Mouse (Mus musculus) c-Kit-positive CD71-positive TER-119-positive erythroid progenitor cells, embryonic 14.5 days (primary cell): ENCODE results near the gene Ttbk1.

Experiments
- DNase-seq: peaks from one replicate; pipeline ENCODE4 v3.0.0-alpha.2; 2013; ENCODE audit warnings: low spot score

The Ttbk1 gene

GRCm38 (mm10) chr17:46476601-46477000 is 10.9 kb downstream of the Ttbk1 start:
- DNase-seq = no peak

- no peak for DNase-seq
Measured at GRCm38 (mm10) chr17:46467830-46468229, 19.6 kb downstream of the Ttbk1 start.

GRCm38 (mm10) chr17:46462226-46462625 is 25.2 kb downstream of the Ttbk1 start:
- no peak for DNase-seq

- DNase-seq = no peak
Measured at GRCm38 (mm10) chr17:46461347-46461746, 26.1 kb downstream of the Ttbk1 start.

GRCm38 (mm10) chr17:46460673-46461072 is 26.8 kb downstream of the Ttbk1 start:
- no peak for DNase-seq

GRCm38 (mm10) chr17:46458439-46458838 is 29.0 kb downstream of the Ttbk1 start:
- DNase-seq = no peak

- DNase-seq = peak; percentile 42
Measured at GRCm38 (mm10) chr17:46457791-46458190, 29.7 kb downstream of the Ttbk1 start.

GRCm38 (mm10) chr17:46455110-46455691 is 32.3 kb downstream of the Ttbk1 start:
- no peak for DNase-seq

- no peak for DNase-seq
Measured at GRCm38 (mm10) chr17:46454539-46454938, 32.9 kb downstream of the Ttbk1 start.

GRCm38 (mm10) chr17:46453970-46454411 is 33.5 kb downstream of the Ttbk1 start:
- no peak for DNase-seq

- DNase-seq = no peak
Measured at GRCm38 (mm10) chr17:46453302-46453948, 34.0 kb downstream of the Ttbk1 start.

GRCm38 (mm10) chr17:46452683-46453082 is 34.8 kb downstream of the Ttbk1 start:
- DNase-seq = no peak

- DNase-seq = no peak
Measured at GRCm38 (mm10) chr17:46446264-46446663, 41.2 kb downstream of the Ttbk1 start.

GRCm38 (mm10) chr17:46444839-46445579 is 42.5 kb downstream of the Ttbk1 start:
- DNase-seq = no peak

- DNase-seq = no peak
Measured at GRCm38 (mm10) chr17:46439176-46439575, 48.3 kb downstream of the Ttbk1 start.

GRCm38 (mm10) chr17:46438298-46438873 is 49.1 kb downstream of the Ttbk1 start, which contains the start of gene Slc22a7:
Gene Slc22a7, minus strand, starts transcription at chr17:46438457.
- no peak for DNase-seq

- DNase-seq = no peak
Measured at GRCm38 (mm10) chr17:46436672-46437366, 50.7 kb downstream of the Ttbk1 start.

- no peak for DNase-seq
Measured at GRCm38 (mm10) chr17:46433627-46434026, 53.8 kb downstream of the Ttbk1 start.

GRCm38 (mm10) chr17:46428761-46429414 is 58.6 kb downstream of the Ttbk1 start, which contains the start of gene Crip3:
Gene Crip3, plus strand, starts transcription at chr17:46428926.
- no peak for DNase-seq

- no peak for DNase-seq
Measured at GRCm38 (mm10) chr17:46426496-46426895, 61.0 kb downstream of the Ttbk1 start.

GRCm38 (mm10) chr17:46419717-46420116 is 67.8 kb downstream of the Ttbk1 start:
- no peak for DNase-seq
